Mouse (Mus musculus) layer of hippocampus, adult 11-12 months (tissue): ENCODE measurements around the gene Lrrk1.

Experiments
- DNase-seq: peaks from one replicate; pipeline ENCODE4 v3.0.0; 2022; ENCODE audit warnings: low spot score

Gene Lrrk1

GRCm38 (mm10) chr7:66384891-66385290 is 3.3 kb downstream of the Lrrk1 start:
- DNase-seq = no peak

- no peak for DNase-seq
These were observed 3.9 kb downstream of the Lrrk1 start for GRCm38 (mm10) chr7:66384213-66384612.

GRCm38 (mm10) chr7:66376560-66376959 is 11.6 kb downstream of the Lrrk1 start:
- DNase-seq = no peak

GRCm38 (mm10) chr7:66375736-66376135 is 12.4 kb downstream of the Lrrk1 start:
- DNase-seq = no peak

GRCm38 (mm10) chr7:66373391-66373790 is 14.8 kb downstream of the Lrrk1 start:
- no peak for DNase-seq

GRCm38 (mm10) chr7:66370970-66371369 is 17.2 kb downstream of the Lrrk1 start:
- no peak for DNase-seq

GRCm38 (mm10) chr7:66369934-66370445 is 18.2 kb downstream of the Lrrk1 start:
- DNase-seq = no peak

- no peak for DNase-seq
These were observed 18.8 kb downstream of the Lrrk1 start for GRCm38 (mm10) chr7:66369071-66369933.

GRCm38 (mm10) chr7:66365904-66366303 is 22.2 kb downstream of the Lrrk1 start, which contains the start of gene Gm10974:
TSS of gene Gm10974 (plus strand) at chr7:66365905.
- no peak for DNase-seq

GRCm38 (mm10) chr7:66365411-66365810 is 22.7 kb downstream of the Lrrk1 start:
- DNase-seq = no peak

GRCm38 (mm10) chr7:66364491-66364890 is 23.7 kb downstream of the Lrrk1 start:
- DNase-seq = no peak

GRCm38 (mm10) chr7:66359044-66359443 is 29.1 kb downstream of the Lrrk1 start:
- no peak for DNase-seq

- DNase-seq = no peak
These were observed 29.7 kb downstream of the Lrrk1 start for GRCm38 (mm10) chr7:66358461-66358860.

- no peak for DNase-seq
These were observed 32.2 kb downstream of the Lrrk1 start for GRCm38 (mm10) chr7:66355791-66356522.

GRCm38 (mm10) chr7:66354911-66355310 is 33.2 kb downstream of the Lrrk1 start:
- DNase-seq = no peak

GRCm38 (mm10) chr7:66351074-66351473 is 37.1 kb downstream of the Lrrk1 start:
- no peak for DNase-seq

GRCm38 (mm10) chr7:66349670-66350069 is 38.5 kb downstream of the Lrrk1 start:
- no peak for DNase-seq

- DNase-seq = no peak
These were observed 39.6 kb downstream of the Lrrk1 start for GRCm38 (mm10) chr7:66348588-66348987.

- DNase-seq = no peak
These were observed 41.0 kb downstream of the Lrrk1 start for GRCm38 (mm10) chr7:66346959-66347663.

GRCm38 (mm10) chr7:66343307-66343706 is 44.8 kb downstream of the Lrrk1 start:
- DNase-seq = no peak

GRCm38 (mm10) chr7:66342831-66343230 is 45.3 kb downstream of the Lrrk1 start:
- DNase-seq = no peak

GRCm38 (mm10) chr7:66342323-66342722 is 45.8 kb downstream of the Lrrk1 start:
- peak; percentile 63 for DNase-seq
